In genomic region chr2:84636231-84636741, GRCm38 (mm10) we compare ENCODE assay signal across 9 mouse cellular contexts. TPM values are rescaled to one million over a fixed set of nuclear protein-coding genes. Genes with fewer than 3 reads are reported as not detected.
A peak's percentile ranks its signal among the peaks of the same experiment; 100 is the strongest.
DNase-seq lines count a peak whose midpoint lies in the region; ATAC-seq and TF ChIP-seq lines count a peak whose summit lies in the region.
"Had no signal": no experiment of that assay in that cellular context is flagged by ENCODE, and none has a peak within 500 bp of the region (broad histone marks: within the 10 kb centered on the region; RNA-seq: fewer than 3 reads in every experiment).

No protein-coding gene starts in this region.

- no peak for TF ChIP-seq CTCF in kidney, adult 2 months (conservative IDR thresholded peaks at IDR 0.05; ENCODE audit: insufficient read depth, insufficient read length, low read depth, low read length)
- no peak for TF ChIP-seq CTCF in lung, adult 2 months (IDR thresholded peaks at IDR 0.05; ENCODE audit: insufficient read depth, low read length)

- peak; percentile 44 for ATAC-seq in stomach, embryonic 15.5 days (ENCODE audit: insufficient read depth, low FRiP score, low read depth)
- no peak for ATAC-seq in cerebellum, adult (ENCODE audit: insufficient number of reproducible peaks, low FRiP score, low TSS enrichment)

- H3K9me3 ChIP-seq in stomach, embryonic 15.5 days = no peaks in the 10 kb centered on the region

- H3K4me1 ChIP-seq in kidney, adult 2 months (ENCODE audit: control insufficient read depth, insufficient read depth, low read length) = peaks cover 62% of the 10 kb centered on the region
- peaks cover 73% of the 10 kb centered on the region for H3K4me1 ChIP-seq in lung, adult 2 months (ENCODE audit: control insufficient read depth, insufficient read depth, low read length)
- H3K4me1 ChIP-seq in stomach, embryonic 15.5 days = peaks cover 46% of the 10 kb centered on the region

- H3K27ac ChIP-seq in kidney, adult 2 months (ENCODE audit: insufficient read depth, low read depth, low read length) = peak overlapping the region; percentile 100
- H3K27ac ChIP-seq in stomach, embryonic 15.5 days = peak overlapping the region; percentile 92

- no peak for TF ChIP-seq POLR2A in kidney, adult 2 months (IDR thresholded peaks at IDR 0.05; ENCODE audit: low read depth, low read length)
- 0 out of 2 replicates have a peak, but pooled peaks have one; percentile 20 for TF ChIP-seq POLR2A in lung, adult 2 months (IDR thresholded peaks at IDR 0.05; ENCODE audit: borderline replicate concordance, extremely low read depth, low read depth, low read length)

- H3K27me3 ChIP-seq in kidney, adult 2 months (replicated peaks; ENCODE audit: control insufficient read depth, insufficient read depth, low read length) = no peaks in the 10 kb centered on the region
- no peaks in the 10 kb centered on the region for H3K27me3 ChIP-seq in stomach, embryonic 15.5 days (replicated peaks)

- no peak overlapping the region for H3K4me3 ChIP-seq in kidney, adult 2 months (ENCODE audit: insufficient read depth, low read depth, low read length)
- no peak overlapping the region for H3K4me3 ChIP-seq in lung, adult 2 months (replicated peaks; ENCODE audit: extremely low read depth, low read depth, low read length)
- peak overlapping the region; percentile 13 for H3K4me3 ChIP-seq in stomach, embryonic 15.5 days (replicated peaks)
- H3K4me3 ChIP-seq: erythroblast, embryonic 14.5 days had no signal

- H3K9ac ChIP-seq in stomach, embryonic 15.5 days = no peak overlapping the region

- 5% methylated on average over 8 of the region's 8 CpGs for WGBS in kidney, adult 2 months
- WGBS in lung, adult 2 months = 7% methylated on average over 8 of the region's 8 CpGs
- WGBS in stomach, embryonic 15.5 days = 12% methylated on average over 8 of the region's 8 CpGs

- peak; percentile 54 for DNase-seq in adrenal gland, postnatal 14 days
- DNase-seq in adrenal gland, adult 18-20 months (ENCODE audit: low spot score in 2 of 2) = no peak
- DNase-seq in forelimb bud, embryonic 11.5 days (ENCODE audit: low read depth, low spot score) = peak; percentile 35
- peak; percentile 88 for DNase-seq in kidney, adult 2 months
- no peak for DNase-seq in lung, adult 2 months
- DNase-seq in layer of hippocampus, adult 8-10 months (ENCODE audit: low spot score in 2 of 2) = no peak

- H3K36me3 ChIP-seq in kidney, adult 2 months (ENCODE audit: control insufficient read depth, insufficient read depth, low read length) = no peaks in the 10 kb centered on the region
- H3K36me3 ChIP-seq in stomach, embryonic 15.5 days = no peaks in the 10 kb centered on the region

- H3K4me2 ChIP-seq in stomach, embryonic 15.5 days = peak overlapping the region; percentile 52

RNA-seq across cellular contexts. Expression of gene Ctnnd1, which starts 14.3 kb away (rescaled TPM):
- 133 and 134 TPM in 2 replicates for total RNA-seq in adrenal gland, postnatal 14 days (2021)
- 100 to 1,000 TPM; 123 to 129 TPM for total RNA-seq in adrenal gland, adult 18-20 months (2021)
- 53.2 and 58.7 TPM in 2 replicates for polyA plus RNA-seq in kidney, adult 2 months (2012; rRNA removed)
- polyA plus RNA-seq in lung, adult 2 months (2012; rRNA removed) = 86.2 and 130 TPM in 2 replicates
- polyA plus RNA-seq in stomach, embryonic 15.5 days (2015; fragmentation: Nextera tagmentation; extraction: Ambion mirVana) = 60.0 and 71.9 TPM in 2 replicates
- 10 to 100 TPM; 51.9 to 56.8 (median 53.1) TPM for total RNA-seq in layer of hippocampus, adult 8-10 months (2022)

RNA-seq across cellular contexts. Expression of gene Btbd18, which starts 22.6 kb away (rescaled TPM):
- not detected in 2 replicates for total RNA-seq in adrenal gland, postnatal 14 days (2021)
- total RNA-seq in adrenal gland, adult 18-20 months (2021) = under 1 TPM in 1 of 2 experiments, not detected in 1; 0.10 TPM
- 0.02 TPM in 1 of 2 replicates, not detected in the other for polyA plus RNA-seq in kidney, adult 2 months (2012; rRNA removed)
- 0.05 TPM in 1 of 2 replicates, not detected in the other for polyA plus RNA-seq in lung, adult 2 months (2012; rRNA removed)
- polyA plus RNA-seq in stomach, embryonic 15.5 days (2015; fragmentation: Nextera tagmentation; extraction: Ambion mirVana) = 0.18 and 0.22 TPM in 2 replicates
- not detected for total RNA-seq in layer of hippocampus, adult 8-10 months (2022)
- polyA plus RNA-seq: erythroblast, embryonic 14.5 days had no signal

RNA-seq across cellular contexts. Expression of gene Selenoh, which starts 34.3 kb away (rescaled TPM):
- 44.8 and 47.8 TPM in 2 replicates for total RNA-seq in adrenal gland, postnatal 14 days (2021)
- total RNA-seq in adrenal gland, adult 18-20 months (2021) = 10 to 100 TPM; 21.9 to 28.8 TPM
- 29.6 and 32.2 TPM in 2 replicates for polyA plus RNA-seq in kidney, adult 2 months (2012; rRNA removed)
- 40.4 and 51.7 TPM in 2 replicates for polyA plus RNA-seq in lung, adult 2 months (2012; rRNA removed)
- polyA plus RNA-seq in stomach, embryonic 15.5 days (2015; fragmentation: Nextera tagmentation; extraction: Ambion mirVana) = 221 and 237 TPM in 2 replicates
- total RNA-seq in layer of hippocampus, adult 8-10 months (2022) = 10 to 100 TPM; 24.1 to 33.6 (median 28.4) TPM

RNA-seq across cellular contexts. Expression of gene Gm28635, which starts 41.6 kb away (rescaled TPM):
- total RNA-seq in adrenal gland, postnatal 14 days (2021) = not detected in 2 replicates
- total RNA-seq in adrenal gland, adult 18-20 months (2021) = not detected
- not detected in 2 replicates for polyA plus RNA-seq in kidney, adult 2 months (2012; rRNA removed)
- polyA plus RNA-seq in lung, adult 2 months (2012; rRNA removed) = not detected in 2 replicates
- polyA plus RNA-seq in stomach, embryonic 15.5 days (2015; fragmentation: Nextera tagmentation; extraction: Ambion mirVana) = not detected in 2 replicates
- total RNA-seq in layer of hippocampus, adult 8-10 months (2022) = 1 to 10 TPM in 3 of 4 experiments, not detected in 1; 1.5 to 5.7 (median 1.8) TPM
- polyA plus RNA-seq: erythroblast, embryonic 14.5 days had no signal

RNA-seq across cellular contexts. Expression of gene Med19, which starts 41.9 kb away (rescaled TPM):
- 20.9 and 21.4 TPM in 2 replicates for total RNA-seq in adrenal gland, postnatal 14 days (2021)
- total RNA-seq in adrenal gland, adult 18-20 months (2021) = 10 to 100 TPM; 22.7 to 25.9 TPM
- 7.8 and 9.3 TPM in 2 replicates for polyA plus RNA-seq in kidney, adult 2 months (2012; rRNA removed)
- polyA plus RNA-seq in lung, adult 2 months (2012; rRNA removed) = 6.9 and 8.9 TPM in 2 replicates
- polyA plus RNA-seq in stomach, embryonic 15.5 days (2015; fragmentation: Nextera tagmentation; extraction: Ambion mirVana) = 31.1 and 34.5 TPM in 2 replicates
- 10 to 100 TPM; 29.0 to 33.4 (median 31.7) TPM for total RNA-seq in layer of hippocampus, adult 8-10 months (2022)

Comparison
In these comparisons a context has a peak if more than half of its experiments do, and no peak if none do; other contexts are left out.
1. DNase-seq: peak in adrenal gland, postnatal 14 days (single experiment), forelimb bud, embryonic 11.5 days (single experiment) and kidney, adult 2 months (single experiment); none in adrenal gland, adult 18-20 months (0 of 2), lung, adult 2 months (single experiment) and layer of hippocampus, adult 8-10 months (0 of 2).